Mouse (Mus musculus) intestine, embryonic 15.5 days (tissue): ENCODE data around the gene Gng11. TPM values are rescaled to one million over a fixed set of nuclear protein-coding genes. Genes with fewer than 3 reads are reported as not detected.

Experiments used
- ATAC-seq: fragments of 200-750 bp; cut with Nextera tagmentation; 2 replicates; pipeline ENCODE4 v1.8.0; 2017; ENCODE audit warnings: moderate TSS enrichment, moderate library complexity
- H3K27ac ChIP-seq: fragments of 300-500 bp; sonication (generic); 2 replicates; pipeline ENCODE4 v1.5.1; 2015; ENCODE audit warnings: mild to moderate bottlenecking, inconsistent platforms
- H3K27me3 ChIP-seq: fragments of 300-500 bp; sonication (generic); replicated peaks from 2 replicates; pipeline ENCODE4 v1.6.1; 2015; ENCODE audit warnings: inconsistent platforms
- H3K36me3 ChIP-seq: fragments of 300-500 bp; sonication (generic); 2 replicates; pipeline ENCODE4 v1.6.1; 2015; ENCODE audit warnings: inconsistent platforms
- H3K4me1 ChIP-seq: fragments of 300-500 bp; sonication (generic); replicated peaks from 2 replicates; pipeline ENCODE4 v1.6.1; 2015; ENCODE audit warnings: inconsistent platforms
- H3K4me2 ChIP-seq: fragments of 300-500 bp; sonication (generic); replicated peaks from 2 replicates; pipeline ENCODE4 v1.6.1; 2015; ENCODE audit warnings: mild to moderate bottlenecking, inconsistent platforms
- H3K4me3 ChIP-seq: fragments of 300-500 bp; sonication (generic); replicated peaks from 2 replicates; pipeline ENCODE4 v1.5.1; 2015; ENCODE audit warnings: inconsistent platforms
- H3K9ac ChIP-seq: fragments of 300-500 bp; sonication (generic); 2 replicates; pipeline ENCODE4 v1.6.1; 2015; ENCODE audit warnings: inconsistent platforms
- H3K9me3 ChIP-seq: fragments of 300-500 bp; sonication (generic); 2 replicates; pipeline ENCODE4 v1.6.1; 2016; ENCODE audit warnings: inconsistent platforms
- WGBS: fragments of 180-500 bp; shearing (Covaris S2); methylation state at CpG from one replicate; pipeline ENCODE4 v1.1.7; 2015; 5-methylcytosine and 5-hydroxymethylcytosine counted together
- polyA plus RNA-seq: library from polyadenylated mRNA; unstranded; fragments of >200 nt; fragmentation: Nextera tagmentation; extraction: Ambion mirVana; gene quantifications from 2 replicates; pipeline ENCODE4 v1.2.1, GENCODE M21; 2015

Gng11 gene
- 76.9 and 86.9 TPM in 2 replicates for polyA plus RNA-seq

DNA sequence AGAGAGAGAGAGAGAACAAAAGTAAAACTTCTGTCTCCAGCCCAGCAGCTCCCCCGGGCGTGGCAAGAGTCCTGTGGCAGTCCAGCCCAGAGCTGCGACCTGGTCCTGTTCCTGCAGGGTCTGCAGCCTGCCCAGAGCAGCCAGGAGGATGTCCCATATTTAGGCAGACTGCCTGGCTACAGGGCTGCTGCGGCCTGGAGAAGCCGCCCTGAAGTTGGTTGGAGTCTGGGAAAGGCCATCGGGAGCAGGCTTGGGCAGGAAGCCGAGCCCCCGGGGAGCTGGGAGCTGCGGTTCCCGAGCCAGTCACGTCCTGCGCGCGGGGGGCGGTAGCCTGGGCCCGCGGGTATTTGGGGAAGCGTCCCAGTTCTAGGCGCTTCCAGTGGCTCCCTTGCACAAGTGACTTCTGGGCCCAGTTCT lies at the start of gene Gng11:
Gene Gng11, plus strand, starts transcription at position 15 of the 417 bp plus-strand sequence.
- no peaks in the 10 kb centered on the region for H3K9me3 ChIP-seq
- peak within 1 kb of the TSS; percentile 74 for H3K9ac ChIP-seq
- peak within 1 kb of the TSS; percentile 81 for H3K4me2 ChIP-seq
- peak within 1 kb of the TSS; percentile 92 for H3K27ac ChIP-seq
- peak; percentile 92 for ATAC-seq
- H3K36me3 ChIP-seq = no peaks in the 10 kb centered on the region
- H3K4me3 ChIP-seq = peak within 1 kb of the TSS; percentile 59
- H3K4me1 ChIP-seq = peaks cover 3% of the 10 kb centered on the region; the same call in 1 of the 2 replicates
- no peaks in the 10 kb centered on the region for H3K27me3 ChIP-seq
- WGBS = under 1% methylated on average over 19 of the region's 19 CpGs

DNA sequence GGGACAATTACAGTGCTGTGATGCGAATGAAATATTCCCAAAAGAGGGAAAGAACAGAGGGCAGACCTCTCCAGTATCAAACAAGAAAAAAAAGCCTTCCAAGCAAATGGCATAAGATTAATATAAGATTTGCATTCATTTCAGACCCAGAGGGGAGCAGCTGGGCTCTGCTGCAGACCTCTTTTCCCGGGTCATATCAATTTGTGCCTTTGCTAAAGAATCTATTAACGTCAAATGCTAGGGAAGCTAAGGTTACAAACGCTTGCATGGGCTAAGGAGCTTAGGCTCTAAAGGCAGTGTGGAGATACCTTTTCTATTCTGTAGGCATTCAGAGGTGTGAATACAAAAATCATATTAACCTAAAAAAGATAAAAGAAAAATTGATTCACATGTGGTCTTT lies 48.7 kb upstream of the Gng11 start:
- Histone ChIP-seq H3K36me3 (no peaks in the 10 kb centered on the region), H3K27me3 (no peaks in the 10 kb centered on the region), H3K9ac (no peak overlapping the region), H3K4me1 (no peaks in the 10 kb centered on the region), H3K27ac (no peak overlapping the region), H3K4me2 (no peak overlapping the region), H3K9me3 (no peaks in the 10 kb centered on the region), H3K4me3 (no peak overlapping the region)
- no peak for ATAC-seq
- WGBS = 63% methylated on average over 4 of the region's 4 CpGs

DNA sequence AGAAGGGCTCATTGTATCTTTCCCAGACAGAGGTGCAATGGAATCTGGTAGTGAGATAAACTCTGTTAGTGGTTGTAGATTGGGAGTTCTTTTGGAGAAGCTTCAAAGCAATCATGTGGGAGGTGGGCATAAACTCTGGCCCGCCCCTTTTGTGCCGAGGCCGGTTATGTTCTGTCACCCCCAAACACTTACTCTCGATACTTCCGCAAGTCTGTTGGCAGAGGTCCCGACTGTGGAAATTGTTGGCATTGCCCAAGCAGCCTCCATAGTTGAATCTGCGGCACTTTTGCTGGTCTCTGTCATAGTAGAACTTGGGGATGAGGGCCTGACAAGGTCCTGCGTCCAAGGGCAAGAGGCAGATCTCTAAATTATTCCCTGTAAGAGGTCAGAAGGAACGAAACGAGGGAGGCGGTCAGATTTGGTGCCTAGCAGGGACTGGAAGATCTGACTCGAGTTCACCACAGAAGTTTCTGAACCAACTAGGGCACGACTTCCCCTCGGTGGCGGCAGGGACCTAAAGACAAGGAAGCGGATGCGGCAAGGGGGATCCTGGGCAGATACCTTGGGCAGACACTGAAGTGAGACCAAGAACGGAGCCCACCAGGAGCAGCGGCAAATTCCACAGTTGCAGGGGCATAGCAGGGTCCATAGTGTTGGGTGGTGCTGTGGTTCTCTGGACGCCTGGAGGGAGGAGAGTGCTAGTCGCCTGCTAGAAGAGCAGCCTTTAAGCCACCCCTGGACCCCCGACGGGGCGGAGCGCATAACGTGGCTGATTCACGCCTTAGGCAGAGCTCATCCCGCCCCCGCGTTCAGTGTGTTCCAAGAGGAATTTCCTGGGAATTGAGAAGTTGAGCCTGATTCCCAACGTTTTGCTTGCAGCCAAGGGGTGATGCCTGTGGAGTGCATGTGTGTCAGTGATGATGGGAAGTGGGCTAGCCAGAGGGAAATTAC lies 35.8 kb upstream of the Gng11 start:
- no peak for ATAC-seq
- H3K4me1 ChIP-seq = 0 out of 2 replicates have a peak, but pooled peaks cover 3% of the 10 kb centered on the region
- peak overlapping the region; percentile 59 for H3K4me2 ChIP-seq
- H3K27me3 ChIP-seq = no peaks in the 10 kb centered on the region
- H3K9me3 ChIP-seq = no peaks in the 10 kb centered on the region
- H3K36me3 ChIP-seq = no peaks in the 10 kb centered on the region
- peak overlapping the region; percentile 23; the same call in 1 of the 2 replicates for H3K4me3 ChIP-seq
- no peak overlapping the region for H3K9ac ChIP-seq
- H3K27ac ChIP-seq = no peak overlapping the region
- WGBS = 24% methylated on average over 31 of the region's 31 CpGs

DNA sequence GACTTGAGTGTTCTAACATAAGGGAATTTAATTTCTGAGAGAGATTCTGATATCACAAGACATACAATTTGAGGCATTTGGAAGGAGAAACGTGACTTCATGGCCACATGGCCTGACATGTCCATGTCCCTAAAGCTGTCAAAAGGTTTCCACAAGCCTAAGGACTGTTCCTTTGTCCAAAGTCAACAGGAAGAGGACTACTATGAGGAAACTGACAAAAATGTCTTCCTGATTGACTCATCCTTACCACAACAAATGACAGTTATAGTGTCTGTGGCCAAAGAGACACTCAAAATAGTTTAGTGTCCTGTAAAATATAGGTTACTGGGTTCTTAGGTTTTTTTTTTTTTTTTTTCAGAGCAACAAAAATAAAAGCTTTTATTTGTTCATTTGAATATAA lies 30.0 kb upstream of the Gng11 start:
- no peaks in the 10 kb centered on the region for H3K4me1 ChIP-seq
- no peaks in the 10 kb centered on the region for H3K9me3 ChIP-seq
- no peaks in the 10 kb centered on the region for H3K27me3 ChIP-seq
- no peak overlapping the region for H3K4me3 ChIP-seq
- no peak overlapping the region for H3K9ac ChIP-seq
- ATAC-seq = no peak
- H3K36me3 ChIP-seq = no peaks in the 10 kb centered on the region
- no peak overlapping the region for H3K27ac ChIP-seq
- WGBS = 85% methylated on average over 1 of the region's 1 CpGs
- H3K4me2 ChIP-seq = no peak overlapping the region

DNA sequence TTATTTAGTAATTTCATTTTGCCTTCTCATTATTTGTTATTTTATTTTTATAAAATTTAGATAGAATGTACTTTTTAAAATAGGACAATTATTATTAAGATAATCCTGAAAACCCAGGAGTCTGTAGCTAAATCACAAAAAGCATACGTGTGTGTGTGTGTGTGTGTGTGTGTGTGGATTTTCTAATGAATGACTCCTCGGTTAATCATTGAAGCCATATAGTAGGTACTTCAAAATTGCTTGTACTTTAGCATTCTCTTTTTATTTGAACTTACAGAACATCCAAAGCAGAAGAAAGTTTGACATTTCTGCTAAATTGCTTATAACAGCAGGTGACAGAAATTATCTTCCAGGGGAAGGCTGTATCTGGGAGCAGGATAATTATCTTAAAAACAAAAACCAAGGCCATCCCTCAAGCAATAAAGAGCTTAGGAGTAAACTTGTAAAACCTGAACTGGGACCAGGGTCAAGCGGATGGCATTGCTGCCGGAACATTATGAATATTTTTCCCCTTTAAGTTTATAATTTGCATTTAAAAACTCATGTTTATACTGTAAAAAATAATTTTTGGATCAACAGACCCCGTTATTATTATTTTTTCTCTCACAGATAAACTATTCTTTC lies 20.9 kb upstream of the Gng11 start:
- WGBS = 72% methylated on average over 5 of the region's 5 CpGs
- Histone ChIP-seq H3K9me3 (no peaks in the 10 kb centered on the region), H3K4me3 (no peak overlapping the region), H3K27me3 (no peaks in the 10 kb centered on the region), H3K36me3 (no peaks in the 10 kb centered on the region), H3K9ac (no peak overlapping the region), H3K4me1 (no peaks in the 10 kb centered on the region), H3K27ac (no peak overlapping the region), H3K4me2 (no peak overlapping the region)
- ATAC-seq = peak; percentile 75

DNA sequence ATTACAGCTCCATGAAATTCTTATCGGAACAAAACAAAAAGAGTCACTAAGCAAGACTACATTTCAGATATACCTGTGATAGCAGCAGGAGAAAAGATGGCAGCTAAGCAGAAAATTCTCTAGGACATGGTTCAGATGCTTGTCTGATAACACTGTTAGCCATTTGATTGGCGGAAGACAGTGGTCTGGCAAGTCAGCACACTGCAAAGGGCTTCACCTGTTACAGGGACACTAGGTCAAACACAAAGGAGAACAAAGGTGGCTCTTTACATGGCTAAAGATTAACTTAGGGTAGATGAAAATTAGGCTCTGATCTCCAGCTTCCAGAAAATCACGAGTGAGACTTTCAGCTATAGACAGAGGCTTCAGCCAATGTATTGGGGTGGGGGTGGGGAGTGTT lies 15.0 kb upstream of the Gng11 start, which contains the start of gene Tfpi2:
Gene Tfpi2, minus strand, starts transcription at position 170 of the 400 bp plus-strand sequence.
- H3K36me3 ChIP-seq = no peaks in the 10 kb centered on the region
- no peak within 1 kb of the TSS for H3K9ac ChIP-seq
- H3K4me1 ChIP-seq = no peaks in the 10 kb centered on the region
- no peaks in the 10 kb centered on the region for H3K27me3 ChIP-seq
- WGBS = 60% methylated on average over 3 of the region's 3 CpGs
- H3K27ac ChIP-seq = peak within 1 kb of the TSS; percentile 23; the same call in 1 of the 2 replicates
- H3K9me3 ChIP-seq = no peaks in the 10 kb centered on the region
- H3K4me2 ChIP-seq = 0 out of 2 replicates have a peak within 1 kb of the TSS, but pooled peaks have one; percentile 7
- peak; percentile 98 for ATAC-seq
- 0 out of 2 replicates have a peak within 1 kb of the TSS, but pooled peaks have one; percentile 3 for H3K4me3 ChIP-seq

DNA sequence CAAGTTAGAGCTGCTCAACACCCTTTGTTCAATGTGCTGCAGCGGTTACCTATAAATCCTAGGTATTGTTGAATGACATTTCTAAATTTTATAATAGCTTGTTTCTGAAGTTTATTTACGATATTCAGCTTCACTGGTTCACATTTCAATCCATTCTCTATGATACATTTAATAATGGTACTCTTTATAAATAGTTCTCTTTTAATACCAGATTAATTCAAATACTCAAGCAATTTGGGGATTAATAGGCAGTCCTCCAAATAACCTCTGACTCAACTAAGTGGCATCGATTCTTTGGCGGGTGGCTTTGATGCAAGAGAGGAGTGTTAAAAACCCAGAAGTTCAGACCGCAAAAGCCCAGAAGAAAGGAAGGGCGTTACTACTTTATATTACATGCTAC lies 10.2 kb upstream of the Gng11 start, which contains the start of gene Gngt1:
Gene Gngt1, plus strand, starts transcription at position 301 of the 400 bp plus-strand sequence.
- no peak for ATAC-seq
- Histone ChIP-seq H3K9ac (no peak within 1 kb of the TSS), H3K9me3 (no peaks in the 10 kb centered on the region), H3K4me2 (no peak within 1 kb of the TSS), H3K27me3 (no peaks in the 10 kb centered on the region), H3K36me3 (no peaks in the 10 kb centered on the region), H3K27ac (no peak within 1 kb of the TSS), H3K4me3 (no peak within 1 kb of the TSS), H3K4me1 (no peaks in the 10 kb centered on the region)
- WGBS = 94% methylated on average over 6 of the region's 6 CpGs

DNA sequence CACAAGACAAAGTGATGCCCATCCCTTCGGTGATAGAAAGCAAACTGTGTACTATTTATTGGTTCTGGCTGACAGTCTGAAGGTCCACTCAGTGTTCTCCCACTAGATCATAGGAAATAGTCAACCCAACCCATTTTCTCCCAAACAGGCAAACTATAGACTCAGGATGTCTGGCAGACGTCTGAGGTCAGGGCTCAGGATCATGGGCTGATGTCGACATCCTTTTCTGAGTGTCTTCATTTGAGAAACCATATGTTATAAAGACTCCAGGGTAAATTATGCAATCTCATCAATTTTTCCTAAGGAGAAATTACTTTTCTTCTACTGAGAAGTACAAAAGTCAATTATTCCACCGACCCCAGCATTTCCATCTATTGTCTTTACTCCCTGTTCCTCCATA lies 5.6 kb upstream of the Gng11 start:
- Histone ChIP-seq H3K27ac (no peak overlapping the region), H3K4me1 (no peaks in the 10 kb centered on the region), H3K4me2 (no peak overlapping the region), H3K27me3 (no peaks in the 10 kb centered on the region), H3K4me3 (no peak overlapping the region), H3K36me3 (no peaks in the 10 kb centered on the region), H3K9me3 (no peaks in the 10 kb centered on the region), H3K9ac (no peak overlapping the region)
- WGBS = 68% methylated on average over 4 of the region's 4 CpGs
- no peak for ATAC-seq

DNA sequence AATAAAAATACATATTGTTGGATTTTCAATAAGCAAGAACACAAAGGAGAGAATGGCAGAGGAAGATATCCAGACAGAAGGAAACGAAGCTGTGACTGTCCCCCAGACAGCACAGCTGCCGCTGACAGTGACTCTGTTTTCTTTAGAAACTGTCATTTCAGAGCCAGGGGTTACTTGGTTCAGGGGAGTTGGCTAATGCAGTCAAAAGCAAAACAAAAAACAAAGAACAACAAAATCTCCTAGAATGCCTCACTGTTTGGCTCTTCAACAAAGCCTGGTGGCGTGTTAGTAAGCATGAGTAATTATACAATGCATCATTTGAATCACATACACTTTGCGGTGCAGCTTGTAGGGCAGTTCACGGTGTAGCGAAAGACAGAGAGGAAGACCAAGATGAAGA lies 4.4 kb upstream of the Gng11 start:
- H3K27me3 ChIP-seq = no peaks in the 10 kb centered on the region
- H3K9me3 ChIP-seq = no peaks in the 10 kb centered on the region
- no peak overlapping the region for H3K4me2 ChIP-seq
- 75% methylated on average over 6 of the region's 6 CpGs for WGBS
- no peaks in the 10 kb centered on the region for H3K36me3 ChIP-seq
- no peaks in the 10 kb centered on the region for H3K4me1 ChIP-seq
- H3K27ac ChIP-seq = no peak overlapping the region
- no peak overlapping the region for H3K4me3 ChIP-seq
- no peak for ATAC-seq
- no peak overlapping the region for H3K9ac ChIP-seq

DNA sequence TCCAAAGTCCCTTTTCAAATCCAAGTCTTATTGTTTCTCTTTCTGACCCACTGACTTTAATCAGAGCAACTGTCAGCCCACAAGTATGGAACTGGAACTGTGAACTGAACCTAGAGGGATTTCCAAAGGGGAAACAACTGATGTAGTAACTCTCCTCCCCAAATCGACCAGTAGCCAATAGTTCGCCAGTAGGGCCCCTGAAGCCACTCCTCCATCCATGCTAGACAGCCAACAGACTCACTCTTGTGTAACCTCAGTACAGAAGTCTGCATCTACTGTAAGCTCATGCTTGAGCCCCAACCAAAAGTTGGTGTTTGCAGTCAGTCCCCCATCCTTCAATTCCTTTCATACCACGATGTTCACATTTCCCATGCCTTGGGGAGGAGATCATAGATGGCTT lies 3.0 kb upstream of the Gng11 start:
- no peak overlapping the region for H3K4me3 ChIP-seq
- no peaks in the 10 kb centered on the region for H3K27me3 ChIP-seq
- ATAC-seq = no peak
- no peak overlapping the region for H3K27ac ChIP-seq
- no peaks in the 10 kb centered on the region for H3K9me3 ChIP-seq
- peaks cover 3% of the 10 kb centered on the region; the same call in 1 of the 2 replicates for H3K4me1 ChIP-seq
- H3K36me3 ChIP-seq = no peaks in the 10 kb centered on the region
- WGBS = 82% methylated on average over 3 of the region's 3 CpGs
- no peak overlapping the region for H3K9ac ChIP-seq
- no peak overlapping the region for H3K4me2 ChIP-seq

DNA sequence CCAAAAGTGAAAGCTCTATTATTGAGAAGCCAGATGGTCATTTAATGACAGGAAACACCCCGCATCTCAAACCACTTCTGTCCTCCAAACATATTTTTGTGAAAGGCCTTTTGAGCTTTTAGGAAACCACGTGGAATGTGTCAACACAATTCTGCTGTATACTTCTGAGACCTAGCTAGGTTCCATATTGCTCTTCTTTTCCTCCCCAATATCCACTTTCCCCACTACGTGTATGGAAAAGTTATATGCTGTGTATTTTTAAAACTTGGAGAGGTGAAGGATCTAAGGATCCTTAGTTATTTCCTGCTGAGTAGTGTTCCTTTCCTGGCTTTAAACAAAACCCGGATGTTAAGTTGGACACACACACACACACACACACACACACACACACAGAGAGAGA lies 259 bp upstream of the Gng11 start:
- peak; percentile 52 for ATAC-seq
- Histone ChIP-seq H3K9me3 (no peaks in the 10 kb centered on the region), H3K4me1 (peaks cover 3% of the 10 kb centered on the region; the same call in 1 of the 2 replicates), H3K9ac (no peak overlapping the region), H3K4me3 (no peak overlapping the region; the same call in 1 of the 2 replicates), H3K36me3 (no peaks in the 10 kb centered on the region), H3K4me2 (peak overlapping the region; percentile 81; the same call in 1 of the 2 replicates), H3K27me3 (no peaks in the 10 kb centered on the region), H3K27ac (peak overlapping the region; percentile 18; the same call in 1 of the 2 replicates)
- 24% methylated on average over 4 of the region's 4 CpGs for WGBS

DNA sequence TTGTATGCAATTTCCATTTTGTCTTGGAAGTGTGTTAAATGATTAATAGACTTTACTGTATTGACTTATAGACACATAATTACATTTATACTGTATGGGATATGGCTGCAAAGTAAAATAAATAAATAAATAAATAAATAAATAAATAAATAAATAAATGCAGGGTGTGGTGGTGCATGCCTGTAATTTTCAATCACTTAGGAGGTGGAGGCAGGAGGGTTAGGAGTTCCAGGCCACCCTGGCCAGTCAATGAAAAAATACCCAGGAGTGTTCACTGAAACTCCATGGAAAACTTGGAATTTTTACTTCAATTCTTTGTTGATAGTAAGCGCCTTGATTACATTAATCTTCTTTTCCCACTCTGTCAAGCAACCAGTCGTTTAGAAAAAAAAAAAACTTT lies 1.1 kb downstream of the Gng11 start:
- ATAC-seq = 0 out of 2 replicates have a peak, but pooled peaks have one; percentile 31
- H3K27ac ChIP-seq = no peak overlapping the region
- H3K27me3 ChIP-seq = no peaks in the 10 kb centered on the region
- H3K9ac ChIP-seq = no peak overlapping the region; the same call in 1 of the 2 replicates
- WGBS = 50% methylated on average over 2 of the region's 2 CpGs
- peak overlapping the region; percentile 59 for H3K4me3 ChIP-seq
- no peaks in the 10 kb centered on the region for H3K36me3 ChIP-seq
- peak overlapping the region; percentile 81 for H3K4me2 ChIP-seq
- H3K4me1 ChIP-seq = peaks cover 3% of the 10 kb centered on the region; the same call in 1 of the 2 replicates
- H3K9me3 ChIP-seq = no peaks in the 10 kb centered on the region
